Mouse (Mus musculus) bone marrow macrophage, adult 2 months (primary cell): ENCODE data around the gene 2700081O15Rik.

ENCODE experiments used
- CTCF ChIP-seq: IDR thresholded peaks from 2 replicates; pipeline ENCODE4 v1.5.1; 2012; ENCODE audit warnings: low read depth, mild to moderate bottlenecking, low read length, moderate library complexity
- POLR2A ChIP-seq: IDR thresholded peaks from 2 replicates; pipeline ENCODE4 v1.6.1; 2012; ENCODE audit warnings: mild to moderate bottlenecking, low read depth, low read length, borderline replicate concordance

DNA sequence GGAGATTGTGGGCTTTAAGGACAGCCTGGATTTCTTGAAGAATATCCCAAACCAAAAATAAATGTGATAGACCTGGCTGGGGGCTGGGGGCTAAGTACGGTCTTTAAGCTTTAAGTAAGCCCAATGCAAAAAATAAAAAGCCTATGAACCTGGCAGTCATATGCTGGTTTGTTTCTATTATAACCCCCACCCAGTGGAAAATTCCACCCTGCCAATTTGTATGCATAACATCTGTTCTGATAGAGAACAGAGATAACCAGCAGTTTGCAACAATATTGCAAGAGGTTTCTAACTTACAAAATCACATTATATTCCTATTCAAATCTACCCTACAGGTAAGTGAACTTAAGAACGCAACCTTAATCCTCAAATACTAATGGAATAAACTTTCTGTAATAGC, 53.2 kb downstream of the 2700081O15Rik start:
- TF ChIP-seq CTCF: no peak
- TF ChIP-seq POLR2A: no peak
